Mouse (Mus musculus) heart, postnatal 10 days (tissue): ENCODE results near the gene Cts3. TPM values are rescaled to one million over a fixed set of nuclear protein-coding genes. Genes with fewer than 3 reads are reported as not detected.
"Not testable (repeated sequence)": the region's sequence is repeated elsewhere in the genome, so short reads cannot be mapped to it uniquely, and the experiment has no call there.

Experiments used
- DNase-seq, 2 experiments: peaks; one replicate each; pipeline ENCODE4 v3.0.0; 2021
- intact Hi-C: fragments of 180-260 bp; cut with DNase I; formaldehyde crosslinking; loops from one replicate; pipeline ENCODE4 v1.15.1; 2025
- total RNA-seq, 2 experiments: library from RNA; stranded (reverse); gene quantifications; 2 replicates each; pipeline ENCODE4 v1.2.3; 2021

Cts3 gene
- total RNA-seq, result not detected

- no peak for DNase-seq
- intact Hi-C loops, result no loop called here
Observed at GRCm38 (mm10) chr13:61570027-61570426, at the start of gene Cts3. TSS of gene Cts3 (minus strand) at chr13:61570127.

- intact Hi-C loops, DNase-seq: not testable (repeated sequence)
Observed at GRCm38 (mm10) chr13:61568074-61568473, 1.9 kb downstream of the Cts3 start, which contains the start of gene Gm49352. TSS of gene Gm49352 (minus strand) at chr13:61568174.

- intact Hi-C loops, result no loop called here
- no peak for DNase-seq
Observed at GRCm38 (mm10) chr13:61541631-61542030, 28.3 kb downstream of the Cts3 start, which contains the start of gene Ctsm. TSS of gene Ctsm (minus strand) at chr13:61541839.

Other genes starting within 250 kb of the Cts3 start
- not detected for gene Cts7, start 211.9 kb downstream of the Cts3 start, total RNA-seq
- gene Ctsm, start 28.3 kb downstream of the Cts3 start, total RNA-seq, result not detected
- gene Gm49352, start 2.0 kb downstream of the Cts3 start, total RNA-seq, result not detected